Mouse (Mus musculus) central nervous system, embryonic 11.5 days (tissue): ENCODE results near the gene Ceacam9. TPM values are rescaled to one million over a fixed set of nuclear protein-coding genes. Genes with fewer than 3 reads are reported as not detected.

Experiments used
- polyA plus RNA-seq: library from polyadenylated mRNA; depleted of rRNA; stranded (reverse); fragments of >200 nt; gene quantifications from 2 replicates; pipeline ENCODE4 v1.2.3, GENCODE M21; 2012; rRNA removed

The Ceacam9 gene
- polyA plus RNA-seq: not detected in 2 replicates

DNA sequence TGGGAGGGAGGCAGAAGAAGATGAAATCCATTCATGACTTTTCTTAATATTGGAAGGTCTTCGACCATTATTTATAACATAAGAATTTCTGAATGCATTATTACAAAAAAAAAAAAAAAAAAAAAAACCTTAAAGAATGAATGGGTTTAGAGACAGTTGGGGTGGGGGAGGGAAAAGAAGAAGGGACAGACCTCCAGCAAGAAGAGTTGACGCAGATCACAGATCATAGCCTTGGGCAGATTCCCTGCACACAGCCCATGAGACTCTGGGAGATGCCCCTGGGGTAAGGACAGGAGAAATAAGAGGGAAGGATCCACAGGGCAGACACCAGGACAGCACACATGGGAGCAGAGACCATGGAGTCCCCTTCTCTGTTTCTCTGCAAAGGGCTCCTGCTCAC, at the start of gene Ceacam9:
Ceacam9 (plus strand) TSS at position 301 of the 400 bp plus-strand sequence.

DNA sequence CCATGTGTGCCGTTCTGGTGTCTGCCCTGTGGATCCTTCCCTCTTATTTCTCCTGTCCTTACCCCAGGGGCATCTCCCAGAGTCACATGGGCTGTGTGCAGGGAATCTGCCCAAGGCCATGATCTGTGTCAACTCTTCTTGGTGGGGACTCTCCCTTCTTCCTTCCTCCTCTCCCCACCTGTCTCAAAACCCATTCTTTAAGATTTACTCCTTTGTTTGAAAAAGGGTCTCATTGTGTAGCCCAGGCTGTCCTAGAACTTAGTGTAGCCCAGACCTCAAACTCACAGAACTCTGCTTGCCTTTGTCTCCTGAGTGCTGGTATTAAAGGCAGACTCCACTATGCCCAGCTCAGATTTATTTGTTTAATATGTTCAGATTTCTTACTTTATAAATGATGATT, 46.1 kb upstream of the Ceacam9 start, which contains the start of gene Ceacam15:
Ceacam15 (minus strand) TSS at position 101 of the 400 bp plus-strand sequence.

DNA sequence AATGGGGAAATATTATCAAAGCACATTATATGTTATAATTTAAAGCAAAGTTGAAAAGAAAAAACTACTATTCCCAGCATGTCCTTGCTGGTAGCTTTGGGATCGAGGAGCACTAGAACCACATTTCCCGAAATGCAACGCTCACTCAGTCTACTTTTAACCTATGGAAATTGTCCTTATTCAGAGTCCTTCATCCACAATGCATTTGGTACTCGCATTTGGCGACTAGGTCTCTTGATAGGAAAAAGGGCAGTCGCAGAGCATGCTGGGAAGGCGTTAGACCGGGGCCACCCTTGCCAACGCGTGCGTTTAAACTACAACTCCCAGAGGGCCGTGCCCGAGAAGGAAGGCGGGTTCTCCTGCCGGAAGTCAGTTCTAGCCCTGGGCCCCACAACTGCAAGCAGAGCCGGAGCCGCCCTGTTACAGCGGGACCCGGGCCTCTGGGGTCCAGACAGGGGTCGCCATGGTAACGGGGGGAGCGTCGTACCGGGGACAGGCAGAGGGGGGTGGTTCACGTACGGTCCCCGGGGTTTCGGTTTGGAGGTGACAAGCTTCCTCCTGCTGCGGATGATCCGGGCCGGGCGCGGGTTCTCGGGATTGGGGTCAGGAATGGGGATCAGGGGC, 16.5 kb downstream of the Ceacam9 start, which contains the start of gene Ap2s1:
Ap2s1 (plus strand) TSS at position 338 of the 624 bp plus-strand sequence.

Other genes starting within 250 kb of the Ceacam9 start
- gene Npas1, start 244.2 kb upstream of the Ceacam9 start, polyA plus RNA-seq: 0.27 and 1.0 TPM in 2 replicates
- gene Arhgap35, start 106.9 kb upstream of the Ceacam9 start, polyA plus RNA-seq: 24.0 and 36.1 TPM in 2 replicates
- not detected in 2 replicates for gene Ceacam15, start 46.2 kb upstream of the Ceacam9 start, polyA plus RNA-seq
- 256 and 284 TPM in 2 replicates for gene Ap2s1, start 16.5 kb downstream of the Ceacam9 start, polyA plus RNA-seq
- 61.6 and 64.9 TPM in 2 replicates for gene Slc1a5, start 59.4 kb downstream of the Ceacam9 start, polyA plus RNA-seq
- gene Strn4, start 94.0 kb downstream of the Ceacam9 start, polyA plus RNA-seq: 177 and 182 TPM in 2 replicates
- gene Fkrp, start 94.8 kb downstream of the Ceacam9 start, polyA plus RNA-seq: 29.3 and 35.3 TPM in 2 replicates
- gene Prkd2, start 121.0 kb downstream of the Ceacam9 start, polyA plus RNA-seq: 17.6 and 18.1 TPM in 2 replicates
- gene Dact3, start 153.4 kb downstream of the Ceacam9 start, polyA plus RNA-seq: 40.8 and 52.2 TPM in 2 replicates
- 33.1 and 38.4 TPM in 2 replicates for gene Gng8, start 169.9 kb downstream of the Ceacam9 start, polyA plus RNA-seq
- 0.94 and 1.0 TPM in 2 replicates for gene Ptgir, start 184.6 kb downstream of the Ceacam9 start, polyA plus RNA-seq
- 330 and 348 TPM in 2 replicates for gene Calm3, start 202.2 kb downstream of the Ceacam9 start, polyA plus RNA-seq
- gene Pnmal2, start 222.8 kb downstream of the Ceacam9 start, polyA plus RNA-seq: 10.3 and 15.8 TPM in 2 replicates
- gene Pnmal1, start 237.8 kb downstream of the Ceacam9 start, polyA plus RNA-seq: 7.1 and 14.8 TPM in 2 replicates